Mouse (Mus musculus) intestine, embryonic 14.5 days (tissue): Measurements from ENCODE around the gene Wasf2. TPM values are rescaled to one million over a fixed set of nuclear protein-coding genes. Genes with fewer than 3 reads are reported as not detected.

Source experiments
- ATAC-seq: fragments of 200-750 bp; cut with Nextera tagmentation; replicated peaks from 2 replicates; pipeline ENCODE4 v1.8.0; 2017; ENCODE audit warnings: low read depth, moderate number of reproducible peaks, moderate TSS enrichment, moderate library complexity; ENCODE audit not compliant: low FRiP score, low TSS enrichment
- DNase-seq: peaks from one replicate; pipeline ENCODE4 v3.0.0-alpha.2; 2018; ENCODE audit warnings: low spot score
- H3K27ac ChIP-seq: fragments of 300-500 bp; sonication (generic); 2 replicates; pipeline ENCODE4 v1.5.1; 2014; ENCODE audit warnings: low read depth, mild to moderate bottlenecking, control low read depth
- H3K27me3 ChIP-seq: fragments of 300-500 bp; sonication (generic); replicated peaks from 2 replicates; pipeline ENCODE4 v1.6.1; 2014; ENCODE audit warnings: low read length, control low read depth; ENCODE audit not compliant: control insufficient read depth, insufficient read depth
- H3K36me3 ChIP-seq: fragments of 300-500 bp; sonication (generic); 2 replicates; pipeline ENCODE4 v1.6.1; 2014; ENCODE audit warnings: low read length, control low read depth; ENCODE audit not compliant: control insufficient read depth, insufficient read depth
- H3K4me1 ChIP-seq: fragments of 300-500 bp; sonication (generic); replicated peaks from 2 replicates; pipeline ENCODE4 v1.6.1; 2014; ENCODE audit warnings: low read length, control low read depth, mixed read lengths; ENCODE audit not compliant: control insufficient read depth, insufficient read depth
- H3K4me2 ChIP-seq: fragments of 300-500 bp; sonication (generic); 2 replicates; pipeline ENCODE4 v1.6.1; 2014; ENCODE audit warnings: low read length
- H3K4me3 ChIP-seq: fragments of 300-500 bp; sonication (generic); 2 replicates; pipeline ENCODE4 v1.5.1; 2014; ENCODE audit warnings: low read depth, low read length, control low read depth, mixed read lengths
- H3K9ac ChIP-seq: fragments of 300-500 bp; sonication (generic); 2 replicates; pipeline ENCODE4 v1.6.1; 2014; ENCODE audit warnings: mild to moderate bottlenecking, low read length
- H3K9me3 ChIP-seq: fragments of 300-500 bp; sonication (generic); 2 replicates; pipeline ENCODE4 v1.6.1; 2016; ENCODE audit warnings: low read length, control low read depth; ENCODE audit not compliant: control insufficient read depth
- WGBS: fragments of 180-500 bp; shearing (Covaris S2); extraction: QIAGEN DNeasy Blood & Tissue Kit; methylation state at CpG from one replicate; pipeline ENCODE4 v1.1.7; 2014; 5-methylcytosine and 5-hydroxymethylcytosine counted together
- polyA plus RNA-seq: library from polyadenylated mRNA; unstranded; fragments of >200 nt; fragmentation: Nextera tagmentation; extraction: Ambion mirVana; gene quantifications from 2 replicates; pipeline ENCODE4 v1.2.1, GENCODE M21; 2014

Wasf2 gene
- 79.6 and 88.3 TPM in 2 replicates for polyA plus RNA-seq

DNA sequence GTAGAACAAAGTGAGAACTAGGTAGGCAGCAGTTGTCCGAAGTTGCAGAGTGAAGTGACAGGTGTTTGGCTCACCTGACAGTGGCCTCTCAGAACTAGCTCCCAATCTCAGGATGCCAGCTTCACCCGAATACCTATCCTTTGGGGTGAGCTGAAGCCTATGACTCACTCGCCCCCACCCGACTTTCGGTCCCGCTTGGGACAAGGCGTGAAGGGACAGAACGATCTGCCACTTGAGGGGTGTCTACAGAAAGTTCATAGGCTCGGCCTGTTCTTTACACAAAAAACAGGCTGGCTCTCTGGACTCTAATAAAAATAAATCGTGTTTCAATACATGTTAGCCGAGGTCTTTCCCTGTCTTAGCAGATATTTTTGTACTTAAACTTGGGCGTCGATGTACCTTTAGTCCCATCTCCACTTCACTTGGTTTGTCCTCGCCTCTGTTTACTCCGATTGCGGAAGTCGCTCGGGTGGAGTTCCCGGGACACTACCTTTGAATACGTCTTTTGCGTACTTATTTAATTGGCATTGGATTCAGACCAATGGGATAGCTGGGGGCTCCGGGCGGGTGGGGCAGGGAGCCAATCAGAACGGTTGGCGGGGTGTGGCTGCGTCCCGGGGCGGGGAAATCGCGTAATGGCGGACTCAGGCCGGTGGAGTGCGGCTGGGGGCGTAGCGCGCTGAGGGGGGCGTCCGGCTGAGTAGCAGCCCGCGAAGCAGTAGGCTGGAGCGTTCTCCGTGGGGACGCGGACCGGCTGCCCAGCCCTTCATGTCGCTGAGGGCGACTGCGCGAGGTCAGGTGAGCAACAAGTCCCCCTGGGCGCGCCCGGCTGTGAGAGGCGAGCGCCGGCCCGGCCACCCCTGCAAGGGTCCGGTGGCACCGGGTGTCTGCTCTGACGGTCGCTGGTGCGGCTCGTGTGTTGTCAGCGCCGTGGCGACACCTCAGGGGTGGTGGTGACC is at the start of gene Wasf2:
Gene Wasf2 (plus strand): TSS at position 575 of the 959 bp plus-strand sequence.
- DNase-seq (peak; percentile 95), ATAC-seq (peak; percentile 91)
- Histone ChIP-seq H3K4me3 (peak within 1 kb of the TSS; percentile 83), H3K4me1 (peaks cover 13% of the 10 kb centered on the region), H3K9ac (peak within 1 kb of the TSS; percentile 94), H3K27me3 (no peaks in the 10 kb centered on the region), H3K27ac (peak within 1 kb of the TSS; percentile 84), H3K4me2 (peak within 1 kb of the TSS; percentile 92), H3K9me3 (no peaks in the 10 kb centered on the region), H3K36me3 (no peaks in the 10 kb centered on the region)
- under 1% methylated on average over 62 of the region's 65 CpGs for WGBS

DNA sequence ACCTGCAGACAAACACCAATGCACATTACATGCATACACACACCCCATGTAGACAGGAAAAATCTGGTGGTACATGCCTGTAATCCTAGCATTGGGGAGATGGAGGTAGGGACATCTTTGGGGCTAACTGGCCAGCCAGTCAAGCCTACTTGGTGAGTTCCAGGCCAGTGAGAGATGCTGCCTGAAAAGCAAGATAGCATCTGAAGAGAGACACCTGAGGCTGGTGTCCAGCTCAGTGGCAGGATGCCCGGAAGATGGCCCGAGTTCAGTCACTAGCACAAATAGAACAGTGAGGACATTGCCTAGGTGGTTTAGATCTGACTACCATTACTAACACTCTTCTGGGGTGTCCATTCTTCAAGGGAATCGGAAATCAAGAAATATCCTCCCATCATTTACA is 49.4 kb upstream of the Wasf2 start:
- H3K4me2 ChIP-seq: no peak overlapping the region
- DNase-seq (no peak), ATAC-seq (no peak)
- no peaks in the 10 kb centered on the region for H3K9me3 ChIP-seq
- 90% methylated on average over 3 of the region's 3 CpGs for WGBS
- H3K36me3 ChIP-seq: peaks cover 35% of the 10 kb centered on the region
- no peak overlapping the region for H3K9ac ChIP-seq
- no peak overlapping the region for H3K4me3 ChIP-seq
- peaks cover 41% of the 10 kb centered on the region for H3K4me1 ChIP-seq
- no peak overlapping the region for H3K27ac ChIP-seq
- no peaks in the 10 kb centered on the region for H3K27me3 ChIP-seq

DNA sequence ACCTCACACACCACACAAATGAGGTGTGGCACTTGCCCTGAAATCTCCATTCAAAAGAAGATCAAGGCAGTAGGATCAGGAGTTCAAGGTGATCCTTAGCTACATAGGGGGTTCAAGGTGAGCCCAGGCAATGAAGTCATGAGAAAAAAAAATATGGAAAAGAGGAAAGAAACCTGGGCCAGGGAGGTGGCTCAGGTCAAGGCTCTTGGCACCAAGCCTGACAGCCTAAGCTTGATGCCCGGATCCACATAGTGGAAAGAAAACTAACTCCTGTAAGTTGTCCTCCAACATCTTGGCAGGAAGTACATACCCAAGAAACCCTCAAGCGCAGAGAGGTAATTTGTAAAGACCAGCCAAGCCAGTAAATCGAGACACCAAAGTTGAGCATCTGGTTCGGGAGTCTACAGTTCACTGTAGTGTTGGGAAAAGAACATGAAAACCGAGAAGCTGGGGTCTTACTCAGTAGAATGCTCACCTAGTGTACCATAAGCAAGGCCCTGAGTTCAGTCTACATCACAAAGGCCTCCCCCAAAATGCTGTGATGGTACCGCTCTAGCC is 48.0 kb upstream of the Wasf2 start:
- no peak overlapping the region for H3K9ac ChIP-seq
- ATAC-seq: no peak
- peaks cover 30% of the 10 kb centered on the region for H3K36me3 ChIP-seq
- no peak overlapping the region for H3K4me3 ChIP-seq
- H3K27ac ChIP-seq: no peak overlapping the region
- 87% methylated on average over 6 of the region's 6 CpGs for WGBS
- H3K4me1 ChIP-seq: peaks cover 55% of the 10 kb centered on the region
- no peaks in the 10 kb centered on the region for H3K27me3 ChIP-seq
- DNase-seq: no peak
- H3K4me2 ChIP-seq: no peak overlapping the region
- H3K9me3 ChIP-seq: no peaks in the 10 kb centered on the region

DNA sequence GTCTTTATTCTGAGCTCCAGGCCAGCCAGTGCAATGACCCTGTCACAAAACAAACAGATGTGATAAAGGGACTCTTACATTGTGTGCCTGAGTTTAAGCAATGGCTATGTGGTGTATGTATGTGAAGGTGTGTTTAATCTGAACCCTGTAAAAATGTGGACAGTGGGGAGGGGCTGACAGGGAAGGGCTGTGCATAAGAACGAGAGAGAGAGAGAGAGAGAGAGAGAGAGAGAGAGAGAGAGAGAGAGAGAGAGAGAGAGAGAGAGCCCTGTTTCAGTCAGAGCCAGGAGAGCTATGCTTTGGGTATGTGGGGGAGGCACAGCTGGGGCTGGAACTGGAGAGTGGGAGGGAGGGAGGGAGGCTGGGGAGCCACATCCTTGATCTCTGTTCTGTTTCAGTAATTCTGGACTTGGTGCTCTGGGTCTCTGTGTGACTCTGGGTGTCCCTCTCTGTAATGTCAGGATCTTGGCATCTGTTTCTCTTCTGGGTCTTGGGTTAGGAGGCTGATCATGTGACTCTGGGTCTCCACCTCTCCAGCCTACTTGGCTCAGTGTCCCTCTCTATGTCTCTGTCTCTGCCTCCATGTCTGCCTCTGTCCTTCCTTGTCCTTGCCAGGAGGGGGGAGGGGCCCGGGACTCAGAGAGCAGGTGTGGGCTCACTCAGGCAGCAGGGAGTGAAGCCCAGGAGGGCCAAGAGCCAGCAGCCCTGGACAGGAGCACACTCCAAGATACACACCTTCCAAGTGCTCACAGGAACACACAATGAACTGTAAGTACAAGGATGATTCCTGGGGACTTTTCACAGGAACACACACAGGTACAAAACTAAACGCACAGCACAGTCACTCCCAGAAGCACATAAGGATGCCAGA is 46.1 kb upstream of the Wasf2 start:
- H3K27me3 ChIP-seq: no peaks in the 10 kb centered on the region
- peaks cover 60% of the 10 kb centered on the region for H3K4me1 ChIP-seq
- no peaks in the 10 kb centered on the region for H3K9me3 ChIP-seq
- peak overlapping the region; percentile 85 for H3K4me2 ChIP-seq
- H3K36me3 ChIP-seq: peaks cover 13% of the 10 kb centered on the region
- peak; percentile 32 for ATAC-seq
- peak overlapping the region; percentile 49 for H3K9ac ChIP-seq
- 17% methylated on average over 3 of the region's 3 CpGs for WGBS
- peak overlapping the region; percentile 35 for H3K4me3 ChIP-seq
- DNase-seq: peak; percentile 76
- peak overlapping the region; percentile 92 for H3K27ac ChIP-seq

DNA sequence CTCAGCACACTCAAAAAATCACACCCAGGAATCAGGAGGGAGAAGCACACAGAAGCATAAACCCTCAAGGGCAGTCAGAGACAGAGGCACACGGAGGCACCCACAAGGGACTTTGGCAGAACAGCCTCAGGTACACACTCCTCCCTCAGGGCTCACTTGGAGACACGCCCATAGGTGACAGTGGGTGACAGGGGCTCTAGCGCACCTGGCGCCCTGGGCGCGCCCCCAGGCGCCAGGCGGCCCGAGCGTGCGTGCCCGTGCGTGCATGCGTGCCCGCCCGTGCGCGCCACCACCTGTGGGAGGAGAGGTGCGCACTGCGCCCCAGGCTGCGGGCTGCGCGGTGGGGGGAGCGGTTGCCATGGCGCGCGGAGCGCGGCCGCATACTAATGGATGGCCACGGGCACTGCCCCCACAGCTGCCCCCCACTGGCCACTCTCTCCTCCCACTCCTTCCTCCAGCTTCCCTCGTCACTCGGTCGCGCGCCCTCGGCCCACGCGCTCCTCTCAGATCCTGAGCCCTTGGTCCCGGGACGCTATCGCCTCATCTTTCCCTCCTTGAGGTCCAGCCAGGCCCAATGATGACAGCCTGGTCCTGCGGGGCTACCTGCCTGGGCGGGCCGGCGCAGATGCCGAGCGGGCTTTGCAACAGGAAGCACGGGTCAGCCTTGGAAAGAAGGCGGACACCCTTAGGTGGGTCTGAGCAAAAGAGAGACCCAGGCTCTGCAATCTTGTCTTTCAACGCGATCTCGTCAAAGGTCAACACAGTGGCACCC is 45.1 kb upstream of the Wasf2 start:
- Histone ChIP-seq H3K4me3 (peak overlapping the region; percentile 35), H3K27me3 (no peaks in the 10 kb centered on the region), H3K4me1 (peaks cover 63% of the 10 kb centered on the region), H3K27ac (peak overlapping the region; percentile 92), H3K9ac (peak overlapping the region; percentile 49), H3K4me2 (peak overlapping the region; percentile 85), H3K36me3 (peaks cover 7% of the 10 kb centered on the region; the same call in 1 of the 2 replicates), H3K9me3 (no peaks in the 10 kb centered on the region)
- ATAC-seq: peak; percentile 37
- peak; percentile 73 for DNase-seq
- under 1% methylated on average over 52 of the region's 53 CpGs for WGBS

DNA sequence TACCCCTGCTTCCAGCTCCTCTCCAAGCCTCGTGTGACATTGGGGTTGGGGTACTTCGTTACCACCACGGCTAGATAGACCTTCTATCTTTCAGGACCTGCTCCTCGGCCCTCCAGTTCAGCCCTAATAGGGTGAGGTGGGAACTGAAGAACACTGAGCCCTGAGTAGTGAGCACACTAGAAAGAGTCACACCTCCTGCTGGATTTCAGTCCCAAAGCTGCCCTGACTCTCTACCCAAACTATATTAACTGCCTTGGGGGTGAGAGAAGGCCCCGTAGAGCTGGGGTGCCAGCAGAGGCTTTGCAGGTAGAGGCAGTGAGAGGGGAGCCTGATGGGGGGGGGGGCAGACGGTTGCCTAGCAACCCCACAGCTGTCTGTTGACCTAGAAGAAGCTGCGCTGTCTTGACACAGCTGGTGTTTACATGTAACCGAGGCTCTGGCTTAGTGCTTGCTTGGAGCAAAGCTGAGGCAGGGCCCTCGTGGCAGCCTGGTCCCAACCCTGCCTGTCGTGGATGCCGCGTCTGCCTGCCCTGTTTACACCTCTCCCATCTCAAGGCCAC is 44.4 kb upstream of the Wasf2 start:
- Histone ChIP-seq H3K27me3 (no peaks in the 10 kb centered on the region), H3K4me1 (peaks cover 68% of the 10 kb centered on the region), H3K27ac (peak overlapping the region; percentile 92), H3K4me2 (peak overlapping the region; percentile 85), H3K36me3 (0 out of 2 replicates have a peak, but pooled peaks cover under 1% of the 10 kb centered on the region), H3K4me3 (peak overlapping the region; percentile 35), H3K9me3 (no peaks in the 10 kb centered on the region), H3K9ac (peak overlapping the region; percentile 49)
- WGBS: 9% methylated on average over 11 of the region's 12 CpGs
- peak; percentile 78 for DNase-seq
- peak; percentile 8 for ATAC-seq

DNA sequence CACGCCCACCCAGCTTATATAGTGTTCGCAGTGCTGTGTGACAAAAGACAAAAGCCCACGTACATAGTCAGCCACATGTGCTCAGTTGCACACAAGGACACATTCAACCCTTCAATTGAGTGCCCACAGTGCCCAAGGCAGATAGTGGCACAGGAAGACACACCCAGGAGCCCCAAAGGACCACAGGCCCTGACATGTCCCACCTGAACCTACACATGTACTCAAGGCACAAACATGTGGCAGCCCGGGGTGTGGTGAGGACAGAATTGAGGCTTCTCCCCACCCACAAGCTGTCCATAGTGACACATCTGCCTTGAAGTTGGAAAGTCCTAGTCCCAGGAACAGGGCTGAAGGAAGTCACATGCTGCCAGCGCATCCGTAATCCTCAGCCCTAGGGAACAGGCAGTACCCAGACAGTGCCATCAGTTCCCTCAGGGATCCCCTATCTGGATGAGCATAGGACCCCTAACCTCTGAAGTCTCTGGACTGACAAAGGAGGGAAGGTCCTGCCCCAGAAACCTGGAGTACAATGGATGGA is 43.1 kb upstream of the Wasf2 start:
- Histone ChIP-seq H3K27me3 (no peaks in the 10 kb centered on the region), H3K9me3 (no peaks in the 10 kb centered on the region), H3K36me3 (no peaks in the 10 kb centered on the region), H3K4me1 (peaks cover 81% of the 10 kb centered on the region), H3K27ac (peak overlapping the region; percentile 92), H3K9ac (no peak overlapping the region; the same call in 1 of the 2 replicates), H3K4me2 (no peak overlapping the region), H3K4me3 (no peak overlapping the region)
- 81% methylated on average over 6 of the region's 6 CpGs for WGBS
- no peak for DNase-seq
- ATAC-seq: no peak
